Mouse (Mus musculus) mature B cell (primary cell): ENCODE measurements around the gene Olfr1040.
"Not testable (repeated sequence)": the region's sequence is repeated elsewhere in the genome, so short reads cannot be mapped to it uniquely, and the experiment has no call there.

Experiments used
- in situ Hi-C: fragments of 300-500 bp; cut with MboI; formaldehyde crosslinking; loops from 2 replicates; pipeline ENCODE4 v1.14.3; 2019

The Olfr1040 gene

GRCm38 (mm10) chr2:86146632-86147031 is at the start of gene Olfr1040:
Gene Olfr1040 (minus strand): TSS chr2:86146732.
- in situ Hi-C loops = no loop called here

GRCm38 (mm10) chr2:86195863-86196262 is 49.3 kb upstream of the Olfr1040 start:
- in situ Hi-C loops = no loop called here

- in situ Hi-C loops = no loop called here
These were observed 39.1 kb upstream of the Olfr1040 start, which contains the start of gene Olfr52 for GRCm38 (mm10) chr2:86185583-86185982. Gene Olfr52 (minus strand): TSS chr2:86185683.

GRCm38 (mm10) chr2:86179950-86180349 is 33.4 kb upstream of the Olfr1040 start:
- in situ Hi-C loops = no loop called here

GRCm38 (mm10) chr2:86177720-86178119 is 31.2 kb upstream of the Olfr1040 start, which contains the start of gene Olfr1044:
Gene Olfr1044 (minus strand): TSS chr2:86177820.
- in situ Hi-C loops = no loop called here

GRCm38 (mm10) chr2:86175422-86175821 is 28.9 kb upstream of the Olfr1040 start:
- in situ Hi-C loops = not testable (repeated sequence)

- in situ Hi-C loops = no loop called here
These were observed 20.9 kb upstream of the Olfr1040 start, which contains the start of gene Olfr1043 for GRCm38 (mm10) chr2:86167422-86167821. Gene Olfr1043 (minus strand): TSS chr2:86167522.

GRCm38 (mm10) chr2:86161738-86162137 is 15.2 kb upstream of the Olfr1040 start, which contains the start of gene Olfr1042:
Gene Olfr1042 (minus strand): TSS chr2:86161838.
- in situ Hi-C loops = no loop called here

- in situ Hi-C loops = no loop called here
These were observed 10.7 kb downstream of the Olfr1040 start, which contains the start of gene Olfr1039 for GRCm38 (mm10) chr2:86135828-86136227. Gene Olfr1039 (minus strand): TSS chr2:86135928.
